Mouse (Mus musculus): ENCODE results near the gene Rxfp4. TPM values are rescaled to one million over a fixed set of nuclear protein-coding genes. Genes with fewer than 3 reads are reported as not detected.
A peak's percentile ranks its signal among the peaks of the same experiment; 100 is the strongest.

Gene Rxfp4
- polyA plus RNA-seq, 1 experiment from 2014 or later = not detected

GRCm38 (mm10) chr3:88633056-88633455 lies 19.9 kb downstream of the Rxfp4 start:
- H3K4me2 ChIP-seq (replicated peaks) = no peak overlapping the region
- 96% methylated on average over 10 of the region's 10 CpGs for WGBS
- H3K36me3 ChIP-seq = peaks cover 92% of the 10 kb centered on the region
- H3K27ac ChIP-seq (replicated peaks) = no peak overlapping the region
- no peak overlapping the region for H3K4me3 ChIP-seq
- no peak for ATAC-seq (ENCODE audit: low FRiP score, low read depth)
- H3K9me3 ChIP-seq = 0 out of 2 replicates have a peak, but pooled peaks cover 3% of the 10 kb centered on the region
- H3K27me3 ChIP-seq = no peaks in the 10 kb centered on the region
- H3K9ac ChIP-seq (replicated peaks) = no peak overlapping the region
- 0 out of 2 replicates have a peak, but pooled peaks cover 6% of the 10 kb centered on the region for H3K4me1 ChIP-seq

GRCm38 (mm10) chr3:88631921-88632587 lies 20.9 kb downstream of the Rxfp4 start:
- Histone ChIP-seq H3K4me3 (no peak overlapping the region), H3K9ac (replicated peaks) (no peak overlapping the region), H3K27me3 (no peaks in the 10 kb centered on the region), H3K36me3 (peaks cover 88% of the 10 kb centered on the region), H3K4me2 (replicated peaks) (no peak overlapping the region), H3K4me1 (peaks cover 10% of the 10 kb centered on the region; the same call in 1 of the 2 replicates), H3K27ac (replicated peaks) (no peak overlapping the region), H3K9me3 (0 out of 2 replicates have a peak, but pooled peaks cover 2% of the 10 kb centered on the region)
- ATAC-seq (ENCODE audit: low FRiP score, low read depth) = 0 out of 2 replicates have a peak, but pooled peaks have one; percentile 19
- WGBS = 81% methylated on average over 12 of the region's 12 CpGs

GRCm38 (mm10) chr3:88630849-88631341 lies 22.0 kb downstream of the Rxfp4 start:
- Histone ChIP-seq H3K27ac (replicated peaks) (no peak overlapping the region), H3K4me1 (peaks cover 22% of the 10 kb centered on the region), H3K4me3 (no peak overlapping the region), H3K4me2 (replicated peaks) (no peak overlapping the region), H3K9me3 (no peaks in the 10 kb centered on the region), H3K9ac (replicated peaks) (no peak overlapping the region), H3K36me3 (peaks cover 85% of the 10 kb centered on the region), H3K27me3 (no peaks in the 10 kb centered on the region)
- ATAC-seq (ENCODE audit: low FRiP score, low read depth) = no peak
- WGBS = 72% methylated on average over 6 of the region's 6 CpGs

GRCm38 (mm10) chr3:88630018-88630417 lies 22.9 kb downstream of the Rxfp4 start:
- H3K27me3 ChIP-seq = no peaks in the 10 kb centered on the region
- H3K9ac ChIP-seq (replicated peaks) = no peak overlapping the region
- peaks cover 83% of the 10 kb centered on the region for H3K36me3 ChIP-seq
- H3K27ac ChIP-seq (replicated peaks) = no peak overlapping the region
- H3K4me2 ChIP-seq (replicated peaks) = no peak overlapping the region
- WGBS = 76% methylated on average over 9 of the region's 9 CpGs
- H3K4me1 ChIP-seq = peaks cover 30% of the 10 kb centered on the region
- H3K4me3 ChIP-seq = no peak overlapping the region
- no peaks in the 10 kb centered on the region for H3K9me3 ChIP-seq
- no peak for ATAC-seq (ENCODE audit: low FRiP score, low read depth)

GRCm38 (mm10) chr3:88629244-88629643 lies 23.7 kb downstream of the Rxfp4 start:
- no peak for ATAC-seq (ENCODE audit: low FRiP score, low read depth)
- H3K4me3 ChIP-seq = no peak overlapping the region
- 80% methylated on average over 13 of the region's 13 CpGs for WGBS
- H3K9me3 ChIP-seq = no peaks in the 10 kb centered on the region
- H3K9ac ChIP-seq (replicated peaks) = no peak overlapping the region
- no peak overlapping the region for H3K27ac ChIP-seq (replicated peaks)
- no peak overlapping the region for H3K4me2 ChIP-seq (replicated peaks)
- peaks cover 76% of the 10 kb centered on the region for H3K36me3 ChIP-seq
- H3K27me3 ChIP-seq = no peaks in the 10 kb centered on the region
- peaks cover 38% of the 10 kb centered on the region for H3K4me1 ChIP-seq

GRCm38 (mm10) chr3:88628766-88629165 lies 24.2 kb downstream of the Rxfp4 start:
- ATAC-seq (ENCODE audit: low FRiP score, low read depth) = no peak
- H3K4me1 ChIP-seq = peaks cover 42% of the 10 kb centered on the region
- H3K27ac ChIP-seq (replicated peaks) = no peak overlapping the region
- 78% methylated on average over 4 of the region's 4 CpGs for WGBS
- no peaks in the 10 kb centered on the region for H3K27me3 ChIP-seq
- peaks cover 72% of the 10 kb centered on the region for H3K36me3 ChIP-seq
- no peaks in the 10 kb centered on the region for H3K9me3 ChIP-seq
- no peak overlapping the region for H3K4me3 ChIP-seq
- H3K4me2 ChIP-seq (replicated peaks) = no peak overlapping the region
- no peak overlapping the region for H3K9ac ChIP-seq (replicated peaks)

GRCm38 (mm10) chr3:88627535-88627934 lies 25.4 kb downstream of the Rxfp4 start:
- H3K36me3 ChIP-seq = peaks cover 59% of the 10 kb centered on the region
- peaks cover 47% of the 10 kb centered on the region for H3K4me1 ChIP-seq
- no peak overlapping the region for H3K4me3 ChIP-seq
- no peaks in the 10 kb centered on the region for H3K27me3 ChIP-seq
- no peak overlapping the region for H3K27ac ChIP-seq (replicated peaks)
- no peaks in the 10 kb centered on the region for H3K9me3 ChIP-seq
- no peak for ATAC-seq (ENCODE audit: low FRiP score, low read depth)
- H3K9ac ChIP-seq (replicated peaks) = no peak overlapping the region
- H3K4me2 ChIP-seq (replicated peaks) = no peak overlapping the region
- WGBS = 83% methylated on average over 2 of the region's 2 CpGs

- no peaks in the 10 kb centered on the region for H3K27me3 ChIP-seq
- H3K4me3 ChIP-seq = no peak overlapping the region
- H3K4me1 ChIP-seq = peaks cover 47% of the 10 kb centered on the region
- H3K36me3 ChIP-seq = peaks cover 55% of the 10 kb centered on the region
- no peak overlapping the region for H3K9ac ChIP-seq (replicated peaks)
- WGBS = 74% methylated on average over 4 of the region's 4 CpGs
- H3K9me3 ChIP-seq = no peaks in the 10 kb centered on the region
- H3K27ac ChIP-seq (replicated peaks) = peak overlapping the region; percentile 50; the same call in 1 of the 2 replicates
- ATAC-seq (ENCODE audit: low FRiP score, low read depth) = no peak
- no peak overlapping the region for H3K4me2 ChIP-seq (replicated peaks)
Observed at GRCm38 (mm10) chr3:88627114-88627513, 25.8 kb downstream of the Rxfp4 start.

GRCm38 (mm10) chr3:88626316-88626715 lies 26.6 kb downstream of the Rxfp4 start:
- no peaks in the 10 kb centered on the region for H3K9me3 ChIP-seq
- 84% methylated on average over 7 of the region's 7 CpGs for WGBS
- H3K27ac ChIP-seq (replicated peaks) = peak overlapping the region; percentile 50
- no peaks in the 10 kb centered on the region for H3K27me3 ChIP-seq
- peak overlapping the region; percentile 11; the same call in 1 of the 2 replicates for H3K4me2 ChIP-seq (replicated peaks)
- peaks cover 47% of the 10 kb centered on the region for H3K36me3 ChIP-seq
- no peak for ATAC-seq (ENCODE audit: low FRiP score, low read depth)
- peaks cover 47% of the 10 kb centered on the region for H3K4me1 ChIP-seq
- H3K4me3 ChIP-seq = peak overlapping the region; percentile 2; the same call in 1 of the 2 replicates
- peak overlapping the region; percentile 24; the same call in 1 of the 2 replicates for H3K9ac ChIP-seq (replicated peaks)

GRCm38 (mm10) chr3:88625531-88625930 lies 27.4 kb downstream of the Rxfp4 start:
- Histone ChIP-seq H3K36me3 (peaks cover 39% of the 10 kb centered on the region), H3K4me1 (peaks cover 49% of the 10 kb centered on the region), H3K9ac (replicated peaks) (no peak overlapping the region), H3K4me3 (no peak overlapping the region), H3K27ac (replicated peaks) (peak overlapping the region; percentile 95; the same call in 1 of the 2 replicates), H3K9me3 (no peaks in the 10 kb centered on the region), H3K27me3 (no peaks in the 10 kb centered on the region), H3K4me2 (replicated peaks) (peak overlapping the region; percentile 69; the same call in 1 of the 2 replicates)
- no peak for ATAC-seq (ENCODE audit: low FRiP score, low read depth)
- 97% methylated on average over 7 of the region's 7 CpGs for whole genome bisulfite sequencing

GRCm38 (mm10) chr3:88624951-88625350 lies 28.0 kb downstream of the Rxfp4 start:
- no peaks in the 10 kb centered on the region for H3K9me3 ChIP-seq
- H3K4me3 ChIP-seq = peak overlapping the region; percentile 79
- H3K27me3 ChIP-seq = no peaks in the 10 kb centered on the region
- no peak for ATAC-seq (ENCODE audit: low FRiP score, low read depth)
- peak overlapping the region; percentile 95 for H3K27ac ChIP-seq (replicated peaks)
- peak overlapping the region; percentile 96 for H3K9ac ChIP-seq (replicated peaks)
- peak overlapping the region; percentile 69 for H3K4me2 ChIP-seq (replicated peaks)
- 61% methylated on average over 2 of the region's 2 CpGs for WGBS
- H3K4me1 ChIP-seq = peaks cover 47% of the 10 kb centered on the region
- H3K36me3 ChIP-seq = peaks cover 33% of the 10 kb centered on the region

GRCm38 (mm10) chr3:88624324-88624723 lies 28.6 kb downstream of the Rxfp4 start:
- Histone ChIP-seq H3K36me3 (peaks cover 27% of the 10 kb centered on the region), H3K4me2 (replicated peaks) (peak overlapping the region; percentile 69), H3K27me3 (no peaks in the 10 kb centered on the region), H3K4me1 (peaks cover 46% of the 10 kb centered on the region), H3K4me3 (peak overlapping the region; percentile 79), H3K9me3 (no peaks in the 10 kb centered on the region), H3K9ac (replicated peaks) (peak overlapping the region; percentile 96), H3K27ac (replicated peaks) (peak overlapping the region; percentile 95)
- 24% methylated on average over 4 of the region's 4 CpGs for WGBS
- ATAC-seq (ENCODE audit: low FRiP score, low read depth) = no peak

Measured in midbrain, embryonic 12.5 days (tissue).